ENCODE assay signal across 50 mouse cellular contexts in the genomic region with DNA sequence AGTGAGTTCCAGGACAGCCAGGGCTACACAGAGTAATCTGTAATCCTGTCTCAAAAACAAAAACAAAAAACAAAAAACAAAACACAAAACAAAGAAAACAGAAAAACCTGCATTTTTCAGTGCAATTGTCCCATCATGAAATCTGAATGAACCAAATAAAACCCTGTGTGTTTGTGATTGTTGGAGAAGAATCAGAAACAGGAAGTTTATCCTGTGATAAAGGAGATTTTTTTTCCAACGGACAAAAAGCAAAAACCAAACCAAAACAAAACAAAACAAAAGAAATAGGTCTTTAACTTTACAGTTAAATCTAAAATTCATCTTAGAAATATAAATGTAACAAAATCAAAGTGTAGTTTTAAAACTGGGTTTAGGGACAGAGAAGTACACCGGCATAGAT. TPM values are rescaled to one million over a fixed set of nuclear protein-coding genes. Genes with fewer than 3 reads are reported as not detected.
"Had no signal": no experiment of that assay in that cellular context is flagged by ENCODE, and none has a peak within 500 bp of the region (broad histone marks: within the 10 kb centered on the region; RNA-seq: fewer than 3 reads in every experiment).

No protein-coding gene starts in this region.

- ATAC-seq: hindbrain, embryonic 16.5 days; hindbrain, postnatal 0 days; inflammation-experienced regulatory T-cells, adult 6 months; intestine, embryonic 15.5 days; intestine, embryonic 16.5 days; intestine, postnatal 0 days had no signal

- H3K27ac ChIP-seq: heart, embryonic 10.5 days; heart, embryonic 13.5 days; heart, embryonic 15.5 days; hindbrain, embryonic 10.5 days; hindbrain, embryonic 12.5 days; hindbrain, embryonic 13.5 days; hindbrain, embryonic 14.5 days; hindbrain, embryonic 15.5 days; hindbrain, postnatal 0 days; intestine, embryonic 15.5 days; kidney, embryonic 15.5 days; kidney, postnatal 0 days; layer of hippocampus, adult 2 months had no signal

- H3K9me3 ChIP-seq: heart, embryonic 10.5 days; heart, embryonic 12.5 days; heart, embryonic 13.5 days; heart, embryonic 15.5 days; hindbrain, embryonic 10.5 days; hindbrain, embryonic 12.5 days; hindbrain, embryonic 13.5 days; hindbrain, embryonic 15.5 days; intestine, embryonic 15.5 days; kidney, embryonic 15.5 days had no signal

- H3K4me2 ChIP-seq: heart, embryonic 11.5 days; heart, embryonic 12.5 days; heart, embryonic 13.5 days; heart, embryonic 15.5 days; hindbrain, embryonic 12.5 days; hindbrain, embryonic 13.5 days; hindbrain, embryonic 14.5 days; hindbrain, embryonic 15.5 days; intestine, embryonic 15.5 days; kidney, embryonic 15.5 days had no signal

- H3K9ac ChIP-seq: heart, embryonic 12.5 days; heart, embryonic 13.5 days; heart, embryonic 15.5 days; hindbrain, embryonic 12.5 days; hindbrain, embryonic 13.5 days; hindbrain, embryonic 14.5 days; hindbrain, embryonic 15.5 days; intestine, embryonic 15.5 days; kidney, embryonic 15.5 days had no signal

- H3K36me3 ChIP-seq: heart, embryonic 10.5 days; heart, embryonic 12.5 days; heart, embryonic 13.5 days; heart, embryonic 15.5 days; hindbrain, embryonic 10.5 days; hindbrain, embryonic 12.5 days; hindbrain, embryonic 13.5 days; hindbrain, embryonic 15.5 days; intestine, embryonic 15.5 days; kidney, embryonic 15.5 days had no signal

- H3K27me3 ChIP-seq: heart, embryonic 12.5 days; heart, embryonic 13.5 days; heart, embryonic 15.5 days; hindbrain, embryonic 12.5 days; hindbrain, embryonic 13.5 days; hindbrain, embryonic 15.5 days; intestine, embryonic 15.5 days; kidney, embryonic 15.5 days had no signal

- H3K4me3 ChIP-seq: heart, embryonic 10.5 days; heart, embryonic 12.5 days; heart, embryonic 13.5 days; heart, embryonic 15.5 days; hindbrain, embryonic 10.5 days; hindbrain, embryonic 12.5 days; hindbrain, embryonic 13.5 days; hindbrain, embryonic 15.5 days; intestine, embryonic 15.5 days; kidney, embryonic 15.5 days; layer of hippocampus, adult 2 months had no signal

- DNase-seq: heart, postnatal 10 days; heart, postnatal 14 days; heart, postnatal 36 days; heart, postnatal 4 days; kidney, adult 11 months; kidney, adult 18-20 months; kidney, adult 2 months; kidney, adult 8-10 months; kidney, adult 9 months; kidney, postnatal 10 days; kidney, postnatal 14 days; kidney, postnatal 36 days; kidney, postnatal 4 days; layer of hippocampus, adult 9-11 months; layer of hippocampus, postnatal 36 days had no signal

RNA-seq across cellular contexts. Expression of a gene that starts 41.1 kb away (rescaled TPM):
- total RNA-seq: heart, postnatal 10 days; heart, postnatal 14 days; heart, postnatal 25 days; heart, postnatal 36 days; heart, postnatal 4 days; hematopoietic stem cell, adult 5-6 weeks; hindbrain, postnatal 0 days; layer of hippocampus, adult 18-20 months; layer of hippocampus, adult 2 months; layer of hippocampus, adult 8-10 months; layer of hippocampus, postnatal 10 days; layer of hippocampus, postnatal 14 days; layer of hippocampus, postnatal 25 days; layer of hippocampus, postnatal 36 days; left cerebral cortex, adult 18-20 months had no signal
- polyA plus RNA-seq: heart, embryonic 10.5 days; heart, embryonic 11.5 days; heart, embryonic 12.5 days; heart, embryonic 13.5 days; heart, embryonic 14.5 days; heart, embryonic 15.5 days; heart, embryonic 16.5 days; heart, postnatal 0 days; hindbrain, embryonic 10.5 days; hindbrain, embryonic 11.5 days; hindbrain, embryonic 12.5 days; hindbrain, embryonic 13.5 days; hindbrain, embryonic 14.5 days; hindbrain, embryonic 15.5 days; hindbrain, embryonic 16.5 days; hindbrain, postnatal 0 days; inflammation-experienced regulatory T-cells, adult 6 months; intestine, embryonic 14.5 days; intestine, embryonic 15.5 days; intestine, embryonic 16.5 days; intestine, postnatal 0 days; kidney, adult 2 months; kidney, embryonic 14.5 days; kidney, embryonic 15.5 days; kidney, embryonic 16.5 days; kidney, postnatal 0 days; large intestine, adult 2 months had no signal
